Mouse (Mus musculus) MEL (cell line): ENCODE data around the gene Celf2. TPM values are rescaled to one million over a fixed set of nuclear protein-coding genes. Genes with fewer than 3 reads are reported as not detected.

Source experiments
- DNase-seq: peaks from one replicate; pipeline ENCODE4 v3.0.0; 2011; ENCODE audit warnings: low read depth, low spot score
- H3K27ac ChIP-seq: 2 replicates; pipeline ENCODE4 v1.5.1; 2012; ENCODE audit warnings: low read depth, mild to moderate bottlenecking, control low read depth, low read length, moderate library complexity; ENCODE audit not compliant: control insufficient read depth
- H3K27me3 ChIP-seq, 2 experiments: fragments of 150-350 bp in 1 of 2; sonication (generic) in 1 of 2; 2 replicates each; pipeline ENCODE4 v1.6.1; 2012; ENCODE audit warnings: low read length in 2 of 2, mild to moderate bottlenecking in 2 of 2, improper control_type of control experiment in 1 of 2, moderate library complexity in 1 of 2; ENCODE audit not compliant: insufficient read depth in 2 of 2, control insufficient read depth in 1 of 2
- H3K36me3 ChIP-seq, 2 experiments: 2 replicates each; pipeline ENCODE4 v1.6.1; 2012 to 2014; ENCODE audit warnings: low read length in 2 of 2, improper control_type of control experiment in 1 of 2, inconsistent platforms in 1 of 2, mild to moderate bottlenecking in 1 of 2; ENCODE audit not compliant: insufficient read depth in 2 of 2, control insufficient read depth in 1 of 2
- H3K4me1 ChIP-seq, 2 experiments: fragments of 150-350 bp in 1 of 2; sonication (generic) in 1 of 2; 2 replicates each; pipeline ENCODE4 v1.6.1; 2012; ENCODE audit warnings: low read length in 2 of 2, improper control_type of control experiment in 1 of 2, mild to moderate bottlenecking in 1 of 2; ENCODE audit not compliant: insufficient read depth in 2 of 2, control insufficient read depth in 1 of 2
- H3K4me3 ChIP-seq, 2 experiments: fragments of 150-350 bp in 1 of 2; sonication (generic) in 1 of 2; 2 replicates each; pipeline ENCODE4 v1.5.1; 2012; ENCODE audit warnings: low read depth in 2 of 2, low read length in 2 of 2, mild to moderate bottlenecking in 2 of 2, moderate library complexity in 2 of 2, control low read depth in 1 of 2, improper control_type of control experiment in 1 of 2; ENCODE audit not compliant: control insufficient read depth in 1 of 2, insufficient read depth in 1 of 2
- H3K79me2 ChIP-seq: 2 replicates; pipeline ENCODE4 v1.6.1; 2012; ENCODE audit warnings: mild to moderate bottlenecking, low read length, moderate library complexity; ENCODE audit not compliant: control insufficient read depth, poor library complexity, insufficient read depth
- H3K9ac ChIP-seq: 2 replicates; pipeline ENCODE4 v1.6.1; 2012; ENCODE audit warnings: low read depth, mild to moderate bottlenecking, control low read depth, low read length, moderate library complexity; ENCODE audit not compliant: control insufficient read depth, poor library complexity, severe bottlenecking
- H3K9me3 ChIP-seq: fragments of 150-350 bp; sonication (generic); replicated peaks from 2 replicates; pipeline ENCODE4 v1.6.1; 2012; ENCODE audit warnings: mild to moderate bottlenecking, low read length, improper control_type of control experiment, moderate library complexity; ENCODE audit not compliant: insufficient read depth
- BHLHE40 ChIP-seq: IDR thresholded peaks from 2 replicates; pipeline ENCODE4 v1.6.1; 2012; ENCODE audit warnings: low read depth, mild to moderate bottlenecking, inconsistent platforms, low read length, improper control_type of control experiment, borderline replicate concordance
- CHD1 ChIP-seq: IDR thresholded peaks from 2 replicates; pipeline ENCODE4 v1.6.1; 2012; ENCODE audit warnings: low read depth, mild to moderate bottlenecking, inconsistent platforms, low read length, improper control_type of control experiment
- CHD2 ChIP-seq: IDR thresholded peaks from 2 replicates; pipeline ENCODE4 v1.6.1; 2011; ENCODE audit warnings: low read length, improper control_type of control experiment
- CTCF ChIP-seq, 3 experiments: IDR thresholded peaks in 2 of 3; conservative IDR thresholded peaks in 1 of 3; 2 replicates each; pipeline ENCODE4 v1.5.1; 2011 to 2012; ENCODE audit warnings: low read length in 3 of 3, low read depth in 2 of 3, mild to moderate bottlenecking in 2 of 3, improper control_type of control experiment in 1 of 3, inconsistent platforms in 1 of 3, mixed read lengths in 1 of 3, moderate library complexity in 1 of 3; ENCODE audit not compliant: control insufficient read depth in 1 of 3, insufficient read depth in 1 of 3, poor library complexity in 1 of 3, severe bottlenecking in 1 of 3
- E2F4 ChIP-seq: IDR thresholded peaks from 2 replicates; pipeline ENCODE4 v1.6.1; 2011; ENCODE audit warnings: low read depth, low read length, improper control_type of control experiment, borderline replicate concordance
- ELF1 ChIP-seq: IDR thresholded peaks from 2 replicates; pipeline ENCODE4 v1.6.1; 2014; ENCODE audit warnings: low read depth, mild to moderate bottlenecking, inconsistent platforms, low read length, improper control_type of control experiment, moderate library complexity
- EP300 ChIP-seq, 2 experiments: IDR thresholded peaks; 2 replicates each; pipeline ENCODE4 v1.6.1; 2011; ENCODE audit warnings: improper control_type of control experiment in 2 of 2, low read length in 2 of 2, low read depth in 1 of 2, mild to moderate bottlenecking in 1 of 2
- ETS1 ChIP-seq: IDR thresholded peaks from 2 replicates; pipeline ENCODE4 v1.6.1; 2012; ENCODE audit warnings: low read depth, mild to moderate bottlenecking, inconsistent platforms, low read length, improper control_type of control experiment, moderate library complexity
- GATA1 ChIP-seq: IDR thresholded peaks from 2 replicates; pipeline ENCODE4 v1.6.1; 2011; ENCODE audit warnings: low read depth, low read length, improper control_type of control experiment
- HCFC1 ChIP-seq: IDR thresholded peaks from 2 replicates; pipeline ENCODE4 v1.6.1; 2012; ENCODE audit warnings: low read depth, mild to moderate bottlenecking, inconsistent platforms, low read length, improper control_type of control experiment, moderate library complexity
- MAFK ChIP-seq: IDR thresholded peaks from 2 replicates; pipeline ENCODE4 v1.6.1; 2011; ENCODE audit warnings: low read depth, mild to moderate bottlenecking, low read length, improper control_type of control experiment, borderline replicate concordance
- MAZ ChIP-seq: IDR thresholded peaks from 2 replicates; pipeline ENCODE4 v1.6.1; 2012; ENCODE audit warnings: low read depth, mild to moderate bottlenecking, inconsistent platforms, low read length, improper control_type of control experiment
- MEF2A ChIP-seq: IDR thresholded peaks from 2 replicates; pipeline ENCODE4 v1.6.1; 2014; ENCODE audit warnings: low read depth, mild to moderate bottlenecking, inconsistent platforms, low read length, improper control_type of control experiment; ENCODE audit not compliant: poor library complexity, insufficient replicate concordance, severe bottlenecking; ENCODE audit errors: extremely low read depth
- MXI1 ChIP-seq: IDR thresholded peaks from 2 replicates; pipeline ENCODE4 v1.6.1; 2011; ENCODE audit warnings: mild to moderate bottlenecking, low read depth, low read length, improper control_type of control experiment
- NELFE ChIP-seq: IDR thresholded peaks from 2 replicates; pipeline ENCODE4 v1.6.1; 2011; ENCODE audit warnings: low read depth, low read length, improper control_type of control experiment
- NRF1 ChIP-seq: IDR thresholded peaks from 2 replicates; pipeline ENCODE4 v1.6.1; 2014; ENCODE audit warnings: low read depth, mild to moderate bottlenecking, inconsistent platforms, low read length, improper control_type of control experiment, moderate library complexity; ENCODE audit not compliant: poor library complexity, insufficient read depth, severe bottlenecking
- POLR2A ChIP-seq, 2 experiments: IDR thresholded peaks; 2 replicates each; pipeline ENCODE4 v1.6.1; 2011 to 2012; ENCODE audit warnings: low read length in 2 of 2, mild to moderate bottlenecking in 2 of 2, control low read depth in 1 of 2, improper control_type of control experiment in 1 of 2, low read depth in 1 of 2, moderate library complexity in 1 of 2; ENCODE audit not compliant: control insufficient read depth in 1 of 2, insufficient read depth in 1 of 2, poor library complexity in 1 of 2
- POLR2AphosphoS2 ChIP-seq: IDR thresholded peaks from 2 replicates; pipeline ENCODE4 v1.6.1; 2011; ENCODE audit warnings: low read length, improper control_type of control experiment
- POLR2AphosphoS5 ChIP-seq: IDR thresholded peaks from 2 replicates; pipeline ENCODE4 v1.6.1; 2012; ENCODE audit warnings: low read depth, borderline replicate concordance, mild to moderate bottlenecking, inconsistent platforms, low read length, moderate library complexity, mixed read lengths
- RAD21 ChIP-seq: IDR thresholded peaks from 2 replicates; pipeline ENCODE4 v1.6.1; 2011; ENCODE audit warnings: mild to moderate bottlenecking, low read depth, low read length, improper control_type of control experiment
- RCOR1 ChIP-seq: IDR thresholded peaks from 2 replicates; pipeline ENCODE4 v1.6.1; 2012; ENCODE audit warnings: low read depth, mild to moderate bottlenecking, inconsistent platforms, low read length, improper control_type of control experiment
- TBP ChIP-seq: IDR thresholded peaks from 2 replicates; pipeline ENCODE4 v1.8.0; 2011; ENCODE audit warnings: low read depth, low read length, improper control_type of control experiment
- USF1 ChIP-seq: IDR thresholded peaks from 2 replicates; pipeline ENCODE4 v1.6.1; 2014; ENCODE audit warnings: low read depth, mild to moderate bottlenecking, inconsistent platforms, low read length, improper control_type of control experiment, moderate library complexity
- USF2 ChIP-seq, 2 experiments: IDR thresholded peaks; 2 replicates each; pipeline ENCODE4 v1.6.1; 2011 to 2012; ENCODE audit warnings: improper control_type of control experiment in 2 of 2, low read length in 2 of 2, borderline replicate concordance in 1 of 2, inconsistent platforms in 1 of 2, low read depth in 1 of 2, mild to moderate bottlenecking in 1 of 2; ENCODE audit not compliant: insufficient read depth in 1 of 2
- ZC3H11A ChIP-seq: IDR thresholded peaks from 2 replicates; pipeline ENCODE4 v1.6.1; 2012; ENCODE audit warnings: low read depth, mild to moderate bottlenecking, inconsistent platforms, low read length, improper control_type of control experiment
- ZNF384 ChIP-seq: IDR thresholded peaks from 2 replicates; pipeline ENCODE4 v1.6.1; 2012; ENCODE audit warnings: low read depth, mild to moderate bottlenecking, inconsistent platforms, low read length, improper control_type of control experiment
- polyA plus RNA-seq, 2 experiments: library from polyadenylated mRNA; stranded (reverse) in 1 of 2; unstranded in 1 of 2; fragments of >175 nt in 1 of 2; fragments of >200 nt in 1 of 2; gene quantifications; 2 replicates each; pipeline versions ENCODE4 v1.2.1 to v1.2.4; 2012; ENCODE audit warnings: low replicate concordance in 2 of 2, low read depth in 1 of 2; ENCODE audit not compliant: insufficient read length in 2 of 2, insufficient read depth in 1 of 2, missing spikeins in 1 of 2
- total RNA-seq: library from RNA; depleted of rRNA; stranded (reverse); fragments of 300-350 nt; gene quantifications from 2 replicates; pipeline ENCODE4 v1.2.3, GENCODE M21; 2012

Gene Celf2
- total and polyA plus RNA-seq, 3 experiments = 8.9 to 16.7 TPM; not detected in 1

- Histone ChIP-seq H3K27ac (no peak overlapping the region), H3K36me3 (no peaks in the 10 kb centered on the region), H3K9me3 (no peaks in the 10 kb centered on the region), H3K79me2 (no peaks in the 10 kb centered on the region), H3K27me3 (no peaks in the 10 kb centered on the region), H3K4me3 (no peak overlapping the region), H3K9ac (no peak overlapping the region), H3K4me1 (no peaks in the 10 kb centered on the region)
- TF ChIP-seq HCFC1 = no peak
- TF ChIP-seq E2F4 = no peak
- no peak for TF ChIP-seq NELFE
- no peak for TF ChIP-seq RAD21
- no peak for TF ChIP-seq RCOR1
- no peak for TF ChIP-seq ZNF384
- no peak for TF ChIP-seq CHD2
- no peak for TF ChIP-seq MEF2A
- TF ChIP-seq POLR2AphosphoS2 = no peak
- no peak for TF ChIP-seq CTCF (IDR thresholded peaks at IDR 0.05 in 2 of 3, conservative IDR thresholded peaks at IDR 0.05 in 1 of 3; ENCODE audit: control insufficient read depth in 1 of 3, insufficient read depth in 1 of 3, low read depth in 2 of 3, low read length in 3 of 3, poor library complexity in 1 of 3, severe bottlenecking in 1 of 3)
- TF ChIP-seq NRF1 = no peak
- no peak for TF ChIP-seq MAZ
- TF ChIP-seq ZC3H11A = no peak
- TF ChIP-seq EP300 (IDR thresholded peaks at IDR 0.05; ENCODE audit: low read depth in 1 of 2, low read length in 2 of 2) = no peak
- TF ChIP-seq MXI1 = no peak
- TF ChIP-seq USF1 = no peak
- no peak for TF ChIP-seq GATA1
- no peak for TF ChIP-seq ETS1
- no peak for TF ChIP-seq POLR2A (IDR thresholded peaks at IDR 0.05; ENCODE audit: control insufficient read depth in 1 of 2, insufficient read depth in 1 of 2, low read depth in 1 of 2, low read length in 2 of 2, poor library complexity in 1 of 2)
- no peak for DNase-seq
These were observed 259.0 kb downstream of the Celf2 start for GRCm38 (mm10) chr2:7250314-7250713.

- H3K4me1 ChIP-seq = no peaks in the 10 kb centered on the region
- no peak for TF ChIP-seq USF2 (IDR thresholded peaks at IDR 0.05; ENCODE audit: borderline replicate concordance in 1 of 2, insufficient read depth in 1 of 2, low read depth in 1 of 2, low read length in 2 of 2)
- no peak for TF ChIP-seq BHLHE40
- no peak for TF ChIP-seq CHD1
- no peak for TF ChIP-seq USF1
- no peak for TF ChIP-seq POLR2AphosphoS5
- TF ChIP-seq TBP = no peak
- TF ChIP-seq RAD21 = no peak
- TF ChIP-seq MAFK = no peak
- TF ChIP-seq ELF1 = no peak
- no peak for TF ChIP-seq ZC3H11A
- TF ChIP-seq RCOR1 = no peak
- TF ChIP-seq CHD2 = no peak
These were observed 260.4 kb downstream of the Celf2 start for GRCm38 (mm10) chr2:7249002-7249401.

More at GRCm38 (mm10) chr2:7249002-7249401, 260.4 kb downstream of the Celf2 start:
- Histone ChIP-seq H3K27ac (no peak overlapping the region), H3K27me3 (no peaks in the 10 kb centered on the region), H3K9me3 (no peaks in the 10 kb centered on the region), H3K36me3 (no peaks in the 10 kb centered on the region), H3K4me3 (no peak overlapping the region), H3K9ac (no peak overlapping the region), H3K79me2 (no peaks in the 10 kb centered on the region)
- DNase-seq = no peak
